Mouse (Mus musculus) embryonic stem cell, embryonic (primary cell): ENCODE measurements at regions not wholly inside any gene's neighbourhood (a gene's known extent, or its start where the extent isn't known, plus 50 kb on each side); places are given as distances from the start of the nearest gene placed in this dataset.

Experiments used
- CTCF ChIA-PET, 4 experiments: fragments of 300-600 bp in 2 of 4; fragments of 350-600 bp in 2 of 4; sonication (Branson Sonifier 250); formaldehyde crosslinking; loops; one replicate each; lab custom pipeline; 2022; ENCODE audit warnings: inconsistent platforms in 2 of 4; lab: Charles Lee
- POLR2A ChIA-PET, 4 experiments: fragments of 300-600 bp in 2 of 4; fragments of 350-600 bp in 2 of 4; sonication (Branson Sonifier 250); formaldehyde crosslinking; loops; one replicate each; lab custom pipeline; 2022; ENCODE audit warnings: antibody characterized with exemption in 4 of 4, inconsistent platforms in 1 of 4; lab: Charles Lee

- CTCF ChIA-PET, result no interaction called here
- POLR2A ChIA-PET, result no interaction called here
These were observed 398.9 kb downstream of the Vps13c start for GRCm38 (mm10) chr9:68239121-68239520.

GRCm38 (mm10) chr9:68239551-68239950 lies 399.4 kb downstream of the Vps13c start:
- ChIA-PET POLR2A (no interaction called here), CTCF (no interaction called here)

GRCm38 (mm10) chr9:68250011-68250410 lies 403.6 kb upstream of the Rora start:
- POLR2A ChIA-PET, result interaction anchor here in 1 of 4 experiments (0.7 kb wide), 1 partner anchor 19 kb away, joined by 4 read pairs; no protein-coding TSS in a partner anchor
- CTCF ChIA-PET, result interaction anchor here in 1 of 4 experiments (0.6 kb wide), 1 partner anchor 144 kb away, joined by 3 read pairs; no protein-coding TSS in a partner anchor

- ChIA-PET POLR2A (interaction anchor here in 1 of 4 experiments (0.7 kb wide), 1 partner anchor 375 kb away, joined by 5 read pairs; no protein-coding TSS in a partner anchor), CTCF (interaction anchor here in 2 of 4 experiments (0.6 to 1.2 kb wide), 2 partner anchors 12 to 239 kb away, joined by 3 to 5 read pairs; no protein-coding TSS in a partner anchor)
These were observed 399.4 kb upstream of the Rora start for GRCm38 (mm10) chr9:68254218-68254617.

GRCm38 (mm10) chr9:68268551-68268950 lies 385.0 kb upstream of the Rora start:
- ChIA-PET CTCF (no interaction called here), POLR2A (interaction anchor here in 1 of 4 experiments (0.6 kb wide), 1 partner anchor 18 kb away, joined by 4 read pairs; no protein-coding TSS in a partner anchor)

- CTCF ChIA-PET, result interaction anchor here in 1 of 4 experiments (0.7 kb wide), 1 partner anchor 73 kb away, joined by 8 read pairs; no protein-coding TSS in a partner anchor
These were observed 351.2 kb upstream of the Rora start for GRCm38 (mm10) chr9:68302232-68302925.

GRCm38 (mm10) chr9:68330721-68331120 lies 322.9 kb upstream of the Rora start:
- CTCF ChIA-PET, result no interaction called here
- POLR2A ChIA-PET, result no interaction called here

More at GRCm38 (mm10) chr9:68302232-68302925, 351.2 kb upstream of the Rora start:
- POLR2A ChIA-PET, result interaction anchor here in 1 of 4 experiments (0.6 kb wide), 2 partner anchors 59 to 260 kb away, joined by 3 to 5 read pairs; no protein-coding TSS in a partner anchor

- POLR2A ChIA-PET, result no interaction called here
- CTCF ChIA-PET, result no interaction called here
These were observed 312.7 kb upstream of the Rora start for GRCm38 (mm10) chr9:68340921-68341320.

- ChIA-PET CTCF (no interaction called here), POLR2A (no interaction called here)
These were observed 312.1 kb upstream of the Rora start for GRCm38 (mm10) chr9:68341511-68341910.

GRCm38 (mm10) chr9:68347426-68347825 lies 306.2 kb upstream of the Rora start:
- POLR2A ChIA-PET, result no interaction called here
- CTCF ChIA-PET, result no interaction called here

GRCm38 (mm10) chr9:68351466-68351865 lies 302.1 kb upstream of the Rora start:
- CTCF ChIA-PET, result no interaction called here
- POLR2A ChIA-PET, result no interaction called here

GRCm38 (mm10) chr9:68354470-68354869 lies 299.1 kb upstream of the Rora start:
- ChIA-PET POLR2A (no interaction called here), CTCF (no interaction called here)

GRCm38 (mm10) chr9:68356078-68356477 lies 297.5 kb upstream of the Rora start:
- ChIA-PET CTCF (no interaction called here), POLR2A (no interaction called here)

- POLR2A ChIA-PET, result no interaction called here
- CTCF ChIA-PET, result no interaction called here
These were observed 296.4 kb upstream of the Rora start for GRCm38 (mm10) chr9:68357231-68357630.

- ChIA-PET POLR2A (no interaction called here), CTCF (interaction anchor here in 1 of 4 experiments (0.5 kb wide), 1 partner anchor 370 kb away, joined by 10 read pairs; no protein-coding TSS in a partner anchor)
These were observed 286.6 kb upstream of the Rora start for GRCm38 (mm10) chr9:68366973-68367372.

GRCm38 (mm10) chr9:68367556-68367955 lies 286.0 kb upstream of the Rora start:
- CTCF ChIA-PET, result no interaction called here
- POLR2A ChIA-PET, result no interaction called here

GRCm38 (mm10) chr9:68372726-68373125 lies 280.9 kb upstream of the Rora start:
- CTCF ChIA-PET, result no interaction called here

GRCm38 (mm10) chr9:68376222-68376621 lies 277.4 kb upstream of the Rora start:
- ChIA-PET POLR2A (no interaction called here), CTCF (no interaction called here)

More at GRCm38 (mm10) chr9:68372726-68373125, 280.9 kb upstream of the Rora start:
- POLR2A ChIA-PET, result no interaction called here

- POLR2A ChIA-PET, result interaction anchor here in 1 of 4 experiments (0.8 kb wide), 1 partner anchor 683 kb away, joined by 3 read pairs; no protein-coding TSS in a partner anchor
- CTCF ChIA-PET, result no interaction called here
These were observed 271.7 kb upstream of the Rora start for GRCm38 (mm10) chr9:68381871-68382270.

GRCm38 (mm10) chr9:68400930-68401329 lies 252.7 kb upstream of the Rora start:
- ChIA-PET POLR2A (interaction anchor here in 1 of 4 experiments (1.0 kb wide), 1 partner anchor 22 kb away, joined by 3 read pairs; no protein-coding TSS in a partner anchor), CTCF (interaction anchor here in 1 of 4 experiments (0.7 kb wide), 1 partner anchor 21 kb away, joined by 4 read pairs; no protein-coding TSS in a partner anchor)
